Comparison of ENCODE assay signal across 38 mouse cellular contexts in genomic region chr11:70544496-70544895, GRCm38 (mm10). TPM values are rescaled to one million over a fixed set of nuclear protein-coding genes. Genes with fewer than 3 reads are reported as not detected.
DNase-seq lines count a peak whose midpoint lies in the region; ATAC-seq lines count a peak whose summit lies in the region.
"Had no signal": no experiment of that assay in that cellular context is flagged by ENCODE, and none has a peak within 500 bp of the region (broad histone marks: within the 10 kb centered on the region; RNA-seq: fewer than 3 reads in every experiment).

No protein-coding gene starts in this region.

- peaks cover 5% of the 10 kb centered on the region for H3K4me1 ChIP-seq in heart, embryonic 11.5 days (ENCODE audit: control insufficient read depth, insufficient read depth, low read length)
- peaks cover 10% of the 10 kb centered on the region for H3K4me1 ChIP-seq in heart, embryonic 16.5 days (ENCODE audit: control insufficient read depth, insufficient read depth, low read length)

- H3K4me3 ChIP-seq in heart, embryonic 11.5 days (ENCODE audit: low read depth, low read length) = no peak overlapping the region
- no peak overlapping the region for H3K4me3 ChIP-seq in heart, embryonic 16.5 days (ENCODE audit: low read length)
- H3K4me3 ChIP-seq: erythroblast, embryonic 14.5 days; midbrain, embryonic 13.5 days; stomach, embryonic 15.5 days had no signal

- no peaks in the 10 kb centered on the region for H3K9me3 ChIP-seq in heart, embryonic 11.5 days (replicated peaks; ENCODE audit: control insufficient read depth, low read length)
- no peaks in the 10 kb centered on the region for H3K9me3 ChIP-seq in heart, embryonic 16.5 days (replicated peaks; ENCODE audit: control insufficient read depth, low read length)
- H3K9me3 ChIP-seq: midbrain, embryonic 13.5 days; stomach, embryonic 15.5 days had no signal

- DNase-seq in gastrocnemius, adult 18-20 months (ENCODE audit: low spot score) = peak; percentile 59
- DNase-seq in gastrocnemius, postnatal 36 days = no peak
- no peak for DNase-seq in heart, postnatal 36 days
- no peak for DNase-seq in heart, adult 9 months (ENCODE audit: low spot score in 2 of 2)
- no peak for DNase-seq in urinary bladder, postnatal 14 days (ENCODE audit: low spot score)
- DNase-seq: adrenal gland, adult 8-10 months; cerebellum, adult 2 months; cerebellum, postnatal 14 days; kidney, adult 11 months; kidney, postnatal 14 days; layer of hippocampus, adult 9-11 months; liver; lung, adult 2 months; lung, postnatal 10 days had no signal

- intact Hi-C loops in gastrocnemius, postnatal 36 days (cut with DNase I) = no loop called here
- intact Hi-C loops in heart, postnatal 36 days (cut with DNase I) = no loop called here

- ATAC-seq in heart, embryonic 11.5 days (replicated peaks; ENCODE audit: insufficient number of reproducible peaks, low FRiP score, low TSS enrichment) = no peak
- no peak for ATAC-seq in heart, embryonic 16.5 days (replicated peaks; ENCODE audit: extremely low read depth, insufficient read depth, low FRiP score)
- ATAC-seq: activated CD4-positive, CD25-positive, alpha-beta regulatory T cell, adult 4 months; forebrain, embryonic 16.5 days; midbrain, embryonic 13.5 days had no signal

- peak overlapping the region; percentile 23 for H3K4me2 ChIP-seq in heart, embryonic 11.5 days
- peak overlapping the region; percentile 43 for H3K4me2 ChIP-seq in heart, embryonic 16.5 days (ENCODE audit: low read depth, low read length)
- H3K4me2 ChIP-seq: hindbrain, embryonic 14.5 days; midbrain, embryonic 13.5 days; stomach, embryonic 15.5 days had no signal

- no peak overlapping the region for H3K27ac ChIP-seq in heart, embryonic 11.5 days (ENCODE audit: low read depth, low read length)
- H3K27ac ChIP-seq in heart, embryonic 16.5 days (ENCODE audit: low read length) = 0 out of 2 replicates have a peak overlapping the region, but pooled peaks have one; percentile 14
- H3K27ac ChIP-seq: hindbrain, embryonic 14.5 days; liver, embryonic 14.5 days; macrophage; midbrain, embryonic 13.5 days; stomach, embryonic 15.5 days had no signal

- H3K9ac ChIP-seq in heart, embryonic 11.5 days (ENCODE audit: low read depth, low read length) = no peak overlapping the region
- no peak overlapping the region for H3K9ac ChIP-seq in heart, embryonic 16.5 days (ENCODE audit: low read length)
- H3K9ac ChIP-seq: hindbrain, embryonic 14.5 days; liver, embryonic 14.5 days; midbrain, embryonic 13.5 days; stomach, embryonic 15.5 days had no signal

- 41% methylated on average over 7 of the region's 7 CpGs for WGBS in heart, embryonic 11.5 days (ENCODE audit: insufficient replicate concordance)
- WGBS in heart, embryonic 16.5 days = 33% methylated on average over 7 of the region's 7 CpGs

- H3K36me3 ChIP-seq in heart, embryonic 11.5 days (ENCODE audit: control insufficient read depth, insufficient read depth, low read length) = no peaks in the 10 kb centered on the region
- H3K36me3 ChIP-seq in heart, embryonic 16.5 days (ENCODE audit: control insufficient read depth, insufficient read depth) = peaks cover 5% of the 10 kb centered on the region; the same call in 1 of the 2 replicates
- H3K36me3 ChIP-seq: midbrain, embryonic 13.5 days; stomach, embryonic 15.5 days had no signal

- no peaks in the 10 kb centered on the region; the same call in 1 of the 2 replicates for H3K27me3 ChIP-seq in heart, embryonic 11.5 days (ENCODE audit: control insufficient read depth, insufficient read depth, low read length)
- no peaks in the 10 kb centered on the region for H3K27me3 ChIP-seq in heart, embryonic 16.5 days (ENCODE audit: control insufficient read depth, insufficient read depth, low read length)
- H3K27me3 ChIP-seq: CH12.LX; stomach, embryonic 15.5 days had no signal

RNA-seq across cellular contexts. Expression of gene Pld2, which starts 4.6 kb away (rescaled TPM):
- total RNA-seq in gastrocnemius, adult 18-20 months (2021) = 10 to 100 TPM; 12.2 to 17.7 TPM
- 10 to 100 TPM; 15.0 to 17.2 TPM for total RNA-seq in gastrocnemius, postnatal 36 days (2021)
- 7.4 and 8.6 TPM in 2 replicates for polyA plus RNA-seq in heart, embryonic 11.5 days (2014; fragmentation: Nextera tagmentation; extraction: Ambion mirVana)
- total RNA-seq in heart, postnatal 36 days (2021) = 1 to 10 TPM; 6.3 to 6.5 TPM
- polyA plus RNA-seq in heart, embryonic 16.5 days (2015; fragmentation: Nextera tagmentation; extraction: Ambion mirVana) = 9.1 and 12.0 TPM in 2 replicates

RNA-seq across cellular contexts. Expression of gene Gm40193, which starts 11.8 kb away (rescaled TPM):
- not detected for total RNA-seq in gastrocnemius, adult 18-20 months (2021)
- total RNA-seq in gastrocnemius, postnatal 36 days (2021) = not detected
- not detected in 2 replicates for polyA plus RNA-seq in heart, embryonic 11.5 days (2014; fragmentation: Nextera tagmentation; extraction: Ambion mirVana)
- total RNA-seq in heart, postnatal 36 days (2021) = not detected
- not detected in 2 replicates for polyA plus RNA-seq in heart, embryonic 16.5 days (2015; fragmentation: Nextera tagmentation; extraction: Ambion mirVana)
- total RNA-seq: adrenal gland, adult 8-10 months; adrenal gland, postnatal 4 days; CH12.LX; ES-E14; hematopoietic stem cell, adult 5-6 weeks; left cerebral cortex, adult 18-20 months; left cerebral cortex, postnatal 14 days; megakaryocyte-erythroid progenitor cell, adult 5-6 weeks had no signal
- polyA plus RNA-seq: activated CD4-positive, CD25-positive, alpha-beta regulatory T cell, adult 4 months; C2C12; cerebellum, adult 2 months; cortical plate, adult 2 months; erythroblast, embryonic 14.5 days; forebrain, embryonic 11.5 days; forebrain, embryonic 16.5 days; hindbrain, embryonic 14.5 days; kidney, embryonic 14.5 days; limb, embryonic 11.5 days; liver, embryonic 14.5 days; lung, adult 2 months; macrophage; midbrain, embryonic 13.5 days; neural tube, embryonic 14.5 days; small intestine, adult 2 months; stomach, embryonic 15.5 days had no signal

RNA-seq across cellular contexts. Expression of gene Mink1, which starts 18.2 kb away (rescaled TPM):
- total RNA-seq in gastrocnemius, adult 18-20 months (2021) = 10 to 100 TPM; 28.8 to 34.1 TPM
- 10 to 100 TPM; 28.0 to 31.1 TPM for total RNA-seq in gastrocnemius, postnatal 36 days (2021)
- 15.1 and 16.1 TPM in 2 replicates for polyA plus RNA-seq in heart, embryonic 11.5 days (2014; fragmentation: Nextera tagmentation; extraction: Ambion mirVana)
- total RNA-seq in heart, postnatal 36 days (2021) = 10 to 100 TPM; 43.9 to 49.4 TPM
- 9.8 and 10.3 TPM in 2 replicates for polyA plus RNA-seq in heart, embryonic 16.5 days (2015; fragmentation: Nextera tagmentation; extraction: Ambion mirVana)

RNA-seq across cellular contexts. Expression of gene Psmb6, which starts 19.3 kb away (rescaled TPM):
- 100 to 1,000 TPM; 226 to 241 TPM for total RNA-seq in gastrocnemius, adult 18-20 months (2021)
- 100 to 1,000 TPM; 242 TPM for total RNA-seq in gastrocnemius, postnatal 36 days (2021)
- 684 and 701 TPM in 2 replicates for polyA plus RNA-seq in heart, embryonic 11.5 days (2014; fragmentation: Nextera tagmentation; extraction: Ambion mirVana)
- total RNA-seq in heart, postnatal 36 days (2021) = 100 to 1,000 TPM; 230 to 233 TPM
- polyA plus RNA-seq in heart, embryonic 16.5 days (2015; fragmentation: Nextera tagmentation; extraction: Ambion mirVana) = 607 and 623 TPM in 2 replicates

RNA-seq across cellular contexts. Expression of gene Gltpd2, which starts 25.5 kb away (rescaled TPM):
- total RNA-seq in gastrocnemius, adult 18-20 months (2021) = not detected
- not detected for total RNA-seq in gastrocnemius, postnatal 36 days (2021)
- 0.84 TPM in 1 of 2 replicates, not detected in the other for polyA plus RNA-seq in heart, embryonic 11.5 days (2014; fragmentation: Nextera tagmentation; extraction: Ambion mirVana)
- total RNA-seq in heart, postnatal 36 days (2021) = not detected
- 0.16 and 0.37 TPM in 2 replicates for polyA plus RNA-seq in heart, embryonic 16.5 days (2015; fragmentation: Nextera tagmentation; extraction: Ambion mirVana)
- total RNA-seq: adrenal gland, adult 8-10 months; CH12.LX; hematopoietic stem cell, adult 5-6 weeks; left cerebral cortex, adult 18-20 months; left cerebral cortex, postnatal 14 days; megakaryocyte-erythroid progenitor cell, adult 5-6 weeks had no signal
- polyA plus RNA-seq: activated CD4-positive, CD25-positive, alpha-beta regulatory T cell, adult 4 months; C2C12; cerebellum, adult 2 months; cortical plate, adult 2 months; erythroblast, embryonic 14.5 days; macrophage had no signal
